Mouse (Mus musculus) left cerebral cortex, postnatal 10 days (tissue): ENCODE data around the gene Nhsl2. TPM values are rescaled to one million over a fixed set of nuclear protein-coding genes. Genes with fewer than 3 reads are reported as not detected.
A peak's percentile ranks its signal among the peaks of the same experiment; 100 is the strongest.
"Not testable (repeated sequence)": the region's sequence is repeated elsewhere in the genome, so short reads cannot be mapped to it uniquely, and the experiment has no call there.

Source experiments
- DNase-seq, 2 experiments: peaks; one replicate each; pipeline ENCODE4 v3.0.0; 2021 to 2022; ENCODE audit warnings: low spot score in 2 of 2, mixed read lengths in 1 of 2; ENCODE audit errors: extremely low spot score in 1 of 2
- intact Hi-C: fragments of 180-260 bp; cut with DNase I; formaldehyde crosslinking; loops from one replicate; pipeline ENCODE4 v1.15.1; 2025
- total RNA-seq, 2 experiments: library from RNA; stranded (reverse); gene quantifications; 2 replicates each; pipeline ENCODE4 v1.2.3; 2021

Nhsl2 gene
- total RNA-seq, result 10 to 100 TPM; 20.2 to 21.7 TPM

GRCm38 (mm10) chrX:101849281-101849821, at the start of gene Nhsl2:
TSS of gene Nhsl2 (plus strand) at chrX:101849385.
- intact Hi-C loops, result no loop called here
- DNase-seq, result peak in 1 of 2 experiments; percentile 51

DNA sequence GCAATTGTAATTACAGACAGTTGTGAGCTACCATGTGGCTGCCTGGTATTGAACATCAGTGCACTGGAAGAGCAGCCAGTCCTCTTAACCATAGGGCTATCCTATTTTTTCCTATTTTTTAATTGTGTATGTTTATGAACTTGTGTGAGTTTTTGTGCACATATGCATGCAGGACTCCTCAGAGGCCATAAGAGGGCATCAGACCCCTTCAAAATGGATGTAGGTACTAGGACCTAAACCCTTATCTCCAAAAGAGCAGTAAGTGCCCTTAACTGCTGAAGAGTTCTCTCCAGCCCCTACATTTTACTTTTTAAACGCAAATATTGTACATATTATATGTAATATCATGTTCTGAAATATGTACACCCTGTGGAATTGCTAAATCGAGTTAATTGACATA, 43.7 kb upstream of the Nhsl2 start:
- intact Hi-C loops, result no loop called here
- DNase-seq, result no peak

DNA sequence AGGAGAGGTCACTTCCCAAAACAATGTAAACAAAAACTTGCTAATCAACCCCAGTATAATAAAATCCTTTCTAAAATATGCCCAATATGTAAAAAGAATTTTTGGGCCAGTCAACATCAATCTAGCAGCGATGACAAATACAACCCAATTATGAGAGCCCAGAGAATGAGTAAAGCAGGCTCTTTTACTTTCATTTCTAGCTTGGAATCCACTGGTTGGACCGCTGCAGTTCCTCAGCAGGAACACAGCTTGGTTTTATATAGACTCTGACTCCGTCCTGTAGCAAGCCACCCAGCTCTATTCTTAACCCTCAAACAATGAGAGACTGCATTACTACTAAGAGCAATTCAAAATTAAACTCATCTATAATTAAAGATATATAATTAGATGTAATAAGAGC, 37.4 kb upstream of the Nhsl2 start:
- intact Hi-C loops, result loop anchor here (10.0 kb wide), 1 partner anchor 243 kb away; no protein-coding TSS in a partner anchor
- DNase-seq, result no peak

DNA sequence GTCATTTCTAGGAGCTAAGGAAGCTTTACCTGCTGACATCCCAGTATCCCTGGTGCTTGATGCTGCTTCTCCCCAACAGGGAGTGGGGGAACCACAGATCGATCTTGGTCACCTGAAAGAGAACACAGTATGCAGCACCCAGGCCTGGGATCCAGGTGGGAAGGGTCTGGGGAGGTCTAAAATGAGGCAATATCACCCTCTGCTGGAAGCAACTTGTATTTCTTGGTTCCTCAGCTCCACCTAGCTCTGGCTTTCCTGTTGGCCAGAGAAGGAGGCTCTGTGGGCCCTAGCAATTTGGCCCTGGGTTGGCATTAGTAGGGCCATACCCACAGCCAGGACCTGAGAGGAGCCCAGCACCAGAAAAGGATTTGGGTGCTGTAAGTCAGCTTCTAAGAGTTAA, 30.0 kb upstream of the Nhsl2 start:
- intact Hi-C loops, result loop anchor here (5.0 to 10.0 kb wide), 2 partner anchors 118 to 236 kb away; no protein-coding TSS in a partner anchor
- no peak for DNase-seq

DNA sequence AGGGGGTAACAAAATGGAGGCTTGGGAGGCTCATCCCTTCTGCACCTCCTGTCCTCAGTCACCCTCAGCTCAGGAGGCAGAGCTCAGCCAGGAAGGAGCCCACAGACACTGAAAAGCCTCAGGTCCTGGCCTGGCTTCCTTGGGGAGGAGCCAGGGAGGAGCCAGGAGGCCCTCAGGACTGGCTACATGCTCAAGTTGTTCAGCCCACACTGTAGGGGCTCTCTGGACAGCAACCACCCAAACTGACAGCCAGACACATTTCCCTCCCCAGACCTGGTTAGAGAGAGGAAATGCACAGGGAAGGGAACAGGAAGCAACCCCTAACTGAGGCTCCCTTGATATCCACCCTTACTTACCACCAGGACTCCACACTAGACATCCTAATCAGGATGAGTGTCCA, 29.2 kb upstream of the Nhsl2 start:
- intact Hi-C loops, result loop anchor here (5.0 to 10.0 kb wide), 2 partner anchors 117 to 235 kb away; no protein-coding TSS in a partner anchor
- not testable (repeated sequence) for DNase-seq

- intact Hi-C loops, result no loop called here
- DNase-seq, result no peak
Measured at GRCm38 (mm10) chrX:101847191-101847795, 1.9 kb upstream of the Nhsl2 start.

DNA sequence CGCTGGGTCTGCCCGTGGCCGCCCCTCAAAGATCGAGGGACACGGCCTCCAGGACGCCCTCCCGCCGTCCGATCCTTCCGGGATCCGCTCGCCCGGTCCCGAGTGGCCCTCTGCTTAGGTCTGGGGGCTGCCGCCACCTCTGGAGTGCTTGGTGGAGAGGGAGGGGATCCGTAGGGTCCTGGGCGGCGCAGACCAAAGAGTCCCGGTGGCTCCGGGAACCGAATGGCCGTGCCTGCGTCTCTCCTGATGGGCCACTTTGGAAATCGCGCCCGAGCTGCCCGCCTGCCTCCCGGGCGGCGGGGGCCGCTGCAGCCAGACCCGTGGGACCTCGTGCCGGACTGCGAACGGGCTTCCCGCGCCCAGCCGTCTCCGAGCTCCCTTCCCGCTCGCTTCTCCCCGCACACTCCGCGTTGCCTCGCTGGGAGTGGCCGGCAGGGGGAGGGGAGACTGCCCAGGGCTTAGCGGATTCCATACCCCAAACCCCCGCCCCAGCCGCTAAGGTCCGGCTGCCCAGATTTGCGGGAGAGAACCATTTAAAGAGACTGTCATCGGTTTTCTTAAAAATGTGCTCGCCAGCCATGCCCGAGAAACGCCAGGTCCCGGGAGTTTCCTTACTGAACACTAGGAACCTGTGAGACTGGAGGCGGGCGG, 841 bp downstream of the Nhsl2 start:
- peak in 1 of 2 experiments; percentile 30 for DNase-seq
- intact Hi-C loops, result no loop called here

GRCm38 (mm10) chrX:101851566-101852354, 2.6 kb downstream of the Nhsl2 start:
- no peak for DNase-seq
- intact Hi-C loops, result no loop called here

- DNase-seq, result no peak
- intact Hi-C loops, result no loop called here
Measured at GRCm38 (mm10) chrX:101863666-101864378, 14.6 kb downstream of the Nhsl2 start.

DNA sequence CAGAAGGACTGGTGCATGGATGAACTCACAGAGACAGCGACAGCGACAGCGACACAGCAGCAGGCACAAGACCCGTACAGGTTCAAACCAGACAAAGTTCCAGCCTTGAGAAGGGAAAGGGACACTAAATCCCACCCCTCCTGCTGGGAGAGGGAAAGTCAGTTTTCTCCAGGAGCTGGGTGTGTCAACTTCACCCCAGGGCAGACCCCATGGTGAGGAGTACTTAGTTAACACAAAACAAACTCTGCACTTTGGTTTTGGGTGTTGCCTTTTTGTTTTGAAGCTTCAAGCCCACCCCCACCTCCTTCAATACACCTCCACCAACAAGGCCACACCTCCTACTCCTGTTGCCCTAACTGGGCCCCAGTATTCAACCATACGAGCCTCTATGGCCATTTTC, 15.6 kb downstream of the Nhsl2 start:
- DNase-seq, result no peak
- intact Hi-C loops, result no loop called here

DNA sequence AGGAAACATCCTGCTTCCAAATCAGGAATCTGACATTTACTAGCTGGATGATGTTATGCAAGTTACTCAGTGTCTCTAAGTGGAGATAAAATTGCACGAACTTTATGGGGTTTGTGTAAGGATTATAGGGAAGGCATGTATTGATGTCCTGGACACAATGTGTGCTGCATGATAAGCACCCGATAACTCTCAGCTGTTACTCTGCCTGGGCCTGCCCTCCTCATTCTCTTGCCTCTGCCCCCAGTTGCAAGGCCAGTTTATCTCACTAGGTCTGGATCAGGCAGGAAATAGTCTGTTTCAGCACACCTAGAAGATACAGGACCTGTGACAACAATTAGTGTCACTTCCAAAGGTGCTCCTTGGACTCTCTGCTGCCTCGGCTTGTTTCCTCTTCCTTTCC, 25.0 kb downstream of the Nhsl2 start:
- intact Hi-C loops, result no loop called here
- no peak for DNase-seq

GRCm38 (mm10) chrX:101874901-101875300, 25.7 kb downstream of the Nhsl2 start:
- intact Hi-C loops, result no loop called here
- no peak for DNase-seq

DNA sequence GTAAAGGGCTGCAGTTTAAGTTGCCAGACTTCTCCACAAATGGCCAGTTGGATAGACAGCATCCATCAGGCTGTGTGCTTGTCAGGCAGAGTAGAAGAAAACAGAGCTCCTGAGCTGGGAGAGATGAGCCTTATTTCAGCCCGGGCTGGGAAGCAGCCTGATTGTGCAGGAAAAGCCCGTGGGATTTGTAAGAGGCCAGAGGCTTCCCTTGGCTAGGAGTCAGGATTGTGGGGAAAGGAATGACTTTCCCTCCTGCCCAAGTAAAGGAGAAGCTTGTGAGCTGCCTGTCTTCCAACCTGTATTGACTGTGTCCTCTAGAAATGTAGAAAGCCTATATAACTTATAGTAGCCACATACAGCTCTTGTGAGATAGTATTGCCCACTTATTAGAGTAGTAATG, 27.0 kb downstream of the Nhsl2 start:
- intact Hi-C loops, result no loop called here
- no peak for DNase-seq

DNA sequence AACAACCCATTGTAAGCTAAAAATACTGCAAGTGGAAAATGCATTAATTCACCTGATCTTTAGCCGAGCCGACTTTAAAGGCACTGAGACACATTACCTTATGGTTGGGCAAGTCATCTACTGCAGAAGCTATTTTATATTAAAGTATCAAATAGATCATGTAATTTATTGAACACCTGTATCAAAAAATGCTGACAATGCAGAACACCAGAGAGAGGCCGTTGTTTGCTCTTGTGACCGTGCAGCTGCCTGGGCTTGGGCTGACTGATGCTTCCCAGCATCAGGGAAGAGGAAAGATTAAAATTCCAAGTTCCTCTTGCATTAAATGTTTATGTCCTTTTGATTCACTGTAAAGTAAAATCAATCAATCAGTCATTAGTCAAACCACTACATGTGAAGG, 28.7 kb downstream of the Nhsl2 start:
- DNase-seq, result no peak
- intact Hi-C loops, result no loop called here

DNA sequence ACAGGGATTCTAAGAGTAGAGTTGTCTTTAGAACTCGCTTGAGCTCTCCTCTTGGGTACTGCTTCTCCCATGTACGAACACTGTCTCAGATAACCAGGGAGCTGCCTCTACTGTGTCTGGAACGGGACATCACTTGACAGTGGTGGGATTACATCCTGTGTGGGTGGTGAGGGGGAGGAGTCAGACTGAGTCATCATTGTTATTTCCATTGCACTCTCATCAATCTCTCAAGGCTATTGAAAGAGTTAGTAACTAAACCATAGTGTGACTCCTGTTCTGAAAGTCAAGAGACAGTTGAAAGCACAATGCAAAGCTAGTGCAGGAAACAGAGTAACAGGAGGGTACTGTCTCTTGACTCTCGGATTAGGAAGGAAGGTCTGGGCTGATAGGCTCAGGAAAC, 29.4 kb downstream of the Nhsl2 start:
- DNase-seq, result no peak
- intact Hi-C loops, result no loop called here

- intact Hi-C loops, result no loop called here
- DNase-seq, result no peak
Measured at GRCm38 (mm10) chrX:101882141-101882751, 33.1 kb downstream of the Nhsl2 start.

DNA sequence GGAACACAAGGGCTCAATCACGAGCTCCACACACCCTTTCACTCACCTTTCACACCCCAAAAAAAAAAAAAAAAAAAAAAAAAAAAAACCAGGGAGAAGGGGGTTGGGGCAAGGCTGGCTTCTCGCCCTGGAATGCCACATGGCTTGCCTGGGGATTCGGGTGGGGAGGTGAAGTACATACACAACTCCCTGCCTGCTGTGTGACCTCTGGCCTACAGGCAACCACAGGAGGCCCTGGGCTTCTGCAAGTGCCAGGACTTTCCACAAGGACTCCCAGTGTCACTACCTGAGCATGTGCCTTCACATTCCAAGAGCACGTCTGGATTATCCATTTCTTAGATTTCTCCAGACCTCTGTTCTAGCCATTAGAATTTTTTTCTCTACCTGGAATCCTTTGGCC, 40.2 kb downstream of the Nhsl2 start:
- intact Hi-C loops, result no loop called here
- no peak for DNase-seq

DNA sequence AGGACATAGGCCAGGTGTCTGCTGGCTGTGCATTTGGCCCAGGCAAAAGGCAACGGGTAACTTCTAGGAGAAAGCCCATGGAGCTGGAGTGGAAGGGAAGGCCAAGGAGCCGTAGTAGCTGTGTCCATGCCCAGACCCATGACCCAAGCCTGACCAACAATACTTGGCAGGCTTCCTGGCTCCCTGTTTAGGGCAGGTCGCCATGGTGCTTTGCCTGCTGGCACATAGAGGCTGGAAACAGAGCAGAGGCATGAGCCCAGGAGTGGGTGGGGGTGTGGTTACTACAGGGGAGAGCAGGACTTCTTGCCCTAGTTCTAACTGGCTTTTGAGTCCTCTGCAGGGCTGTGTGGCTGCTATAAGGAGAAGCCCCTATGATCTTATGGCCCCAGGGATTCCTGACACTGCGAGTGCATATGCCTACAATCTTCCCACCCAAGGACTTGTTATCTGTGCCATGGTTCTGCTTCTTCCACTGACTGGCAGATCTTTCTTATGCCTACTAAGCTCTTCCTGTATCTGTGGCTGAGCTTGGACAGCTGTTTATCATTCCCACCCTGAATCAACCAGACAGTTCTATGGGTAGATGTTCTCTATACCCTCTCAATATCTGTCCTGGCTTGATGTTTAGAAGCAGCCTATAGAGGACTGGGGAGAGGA, 40.8 kb downstream of the Nhsl2 start:
- intact Hi-C loops, result no loop called here
- peak in 1 of 2 experiments; percentile 20 for DNase-seq
